Mouse (Mus musculus): Measurements from ENCODE around the gene Macc1. TPM values are rescaled to one million over a fixed set of nuclear protein-coding genes. Genes with fewer than 3 reads are reported as not detected.

Gene Macc1
- polyA plus RNA-seq, 2 experiments: 1.3 to 2.1 TPM

GRCm38 (mm10) chr12:119402796-119403195, 88.7 kb downstream of the Macc1 start:
- Histone ChIP-seq H3K9ac (ENCODE audit: low read depth, low read length, severe bottlenecking) (no peak overlapping the region), H3K4me1 (ENCODE audit: control insufficient read depth, insufficient read depth, low read length) (no peaks in the 10 kb centered on the region), H3K9me3 (ENCODE audit: control insufficient read depth, low read length) (no peaks in the 10 kb centered on the region), H3K4me3 (replicated peaks; ENCODE audit: low read length) (no peak overlapping the region), H3K4me2 (replicated peaks; ENCODE audit: low read depth, low read length, severe bottlenecking) (no peak overlapping the region), H3K36me3 (ENCODE audit: control insufficient read depth, insufficient read depth, low read length) (no peaks in the 10 kb centered on the region), H3K27me3 (ENCODE audit: control insufficient read depth, insufficient read depth, low read length) (no peaks in the 10 kb centered on the region), H3K27ac (replicated peaks; ENCODE audit: low read depth, low read length) (no peak overlapping the region)
- no peak for TF ChIP-seq POLR2A (IDR thresholded peaks at IDR 0.05; ENCODE audit: borderline replicate concordance, extremely low read depth, insufficient read depth, insufficient read length)
- ATAC-seq (ENCODE audit: low FRiP score, low read depth): no peak
- 60% methylated on average over 3 of the region's 3 CpGs for WGBS
- no peak for DNase-seq (ENCODE audit: low spot score)

GRCm38 (mm10) chr12:119404810-119405209, 90.7 kb downstream of the Macc1 start:
- H3K9me3 ChIP-seq (ENCODE audit: control insufficient read depth, low read length): no peaks in the 10 kb centered on the region
- DNase-seq (ENCODE audit: low spot score): no peak
- no peak for ATAC-seq (ENCODE audit: low FRiP score, low read depth)
- H3K9ac ChIP-seq (ENCODE audit: low read depth, low read length, severe bottlenecking): no peak overlapping the region
- no peak overlapping the region for H3K4me2 ChIP-seq (replicated peaks; ENCODE audit: low read depth, low read length, severe bottlenecking)
- WGBS: 92% methylated on average over 1 of the region's 1 CpGs
- H3K27ac ChIP-seq (replicated peaks; ENCODE audit: low read depth, low read length): no peak overlapping the region
- TF ChIP-seq POLR2A (IDR thresholded peaks at IDR 0.05; ENCODE audit: borderline replicate concordance, extremely low read depth, insufficient read depth, insufficient read length): no peak
- no peaks in the 10 kb centered on the region for H3K27me3 ChIP-seq (ENCODE audit: control insufficient read depth, insufficient read depth, low read length)
- H3K4me3 ChIP-seq (replicated peaks; ENCODE audit: low read length): no peak overlapping the region
- H3K4me1 ChIP-seq (ENCODE audit: control insufficient read depth, insufficient read depth, low read length): no peaks in the 10 kb centered on the region
- no peaks in the 10 kb centered on the region for H3K36me3 ChIP-seq (ENCODE audit: control insufficient read depth, insufficient read depth, low read length)

- H3K27ac ChIP-seq (replicated peaks; ENCODE audit: low read depth, low read length): no peak overlapping the region
- no peaks in the 10 kb centered on the region for H3K36me3 ChIP-seq (ENCODE audit: control insufficient read depth, insufficient read depth, low read length)
- H3K4me2 ChIP-seq (replicated peaks; ENCODE audit: low read depth, low read length, severe bottlenecking): no peak overlapping the region
- H3K4me3 ChIP-seq (replicated peaks; ENCODE audit: low read length): no peak overlapping the region
- TF ChIP-seq POLR2A (IDR thresholded peaks at IDR 0.05; ENCODE audit: borderline replicate concordance, extremely low read depth, insufficient read depth, insufficient read length): no peak
- no peaks in the 10 kb centered on the region for H3K27me3 ChIP-seq (ENCODE audit: control insufficient read depth, insufficient read depth, low read length)
- no peaks in the 10 kb centered on the region for H3K9me3 ChIP-seq (ENCODE audit: control insufficient read depth, low read length)
- DNase-seq (ENCODE audit: low spot score): no peak
- H3K4me1 ChIP-seq (ENCODE audit: control insufficient read depth, insufficient read depth, low read length): peaks cover 2% of the 10 kb centered on the region; the same call in 1 of the 2 replicates
- H3K9ac ChIP-seq (ENCODE audit: low read depth, low read length, severe bottlenecking): no peak overlapping the region
- no peak for ATAC-seq (ENCODE audit: low FRiP score, low read depth)
Measured at GRCm38 (mm10) chr12:119410522-119410921, 96.5 kb downstream of the Macc1 start.

- no peak overlapping the region for H3K27ac ChIP-seq (replicated peaks; ENCODE audit: low read depth, low read length)
- H3K9me3 ChIP-seq (ENCODE audit: control insufficient read depth, low read length): no peaks in the 10 kb centered on the region
- peaks cover 2% of the 10 kb centered on the region; the same call in 1 of the 2 replicates for H3K4me1 ChIP-seq (ENCODE audit: control insufficient read depth, insufficient read depth, low read length)
- H3K9ac ChIP-seq (ENCODE audit: low read depth, low read length, severe bottlenecking): no peak overlapping the region
- no peak for ATAC-seq (ENCODE audit: low FRiP score, low read depth)
- no peaks in the 10 kb centered on the region for H3K27me3 ChIP-seq (ENCODE audit: control insufficient read depth, insufficient read depth, low read length)
- no peak for TF ChIP-seq POLR2A (IDR thresholded peaks at IDR 0.05; ENCODE audit: borderline replicate concordance, extremely low read depth, insufficient read depth, insufficient read length)
- WGBS: 47% methylated on average over 2 of the region's 2 CpGs
- no peak for DNase-seq (ENCODE audit: low spot score)
- H3K4me3 ChIP-seq (replicated peaks; ENCODE audit: low read length): no peak overlapping the region
- no peak overlapping the region for H3K4me2 ChIP-seq (replicated peaks; ENCODE audit: low read depth, low read length, severe bottlenecking)
- no peaks in the 10 kb centered on the region for H3K36me3 ChIP-seq (ENCODE audit: control insufficient read depth, insufficient read depth, low read length)
Measured at GRCm38 (mm10) chr12:119410956-119411355, 96.9 kb downstream of the Macc1 start.

- DNase-seq (ENCODE audit: low spot score): no peak
- no peaks in the 10 kb centered on the region for H3K9me3 ChIP-seq (ENCODE audit: control insufficient read depth, low read length)
- no peaks in the 10 kb centered on the region for H3K36me3 ChIP-seq (ENCODE audit: control insufficient read depth, insufficient read depth, low read length)
- TF ChIP-seq POLR2A (IDR thresholded peaks at IDR 0.05; ENCODE audit: borderline replicate concordance, extremely low read depth, insufficient read depth, insufficient read length): no peak
- H3K27ac ChIP-seq (replicated peaks; ENCODE audit: low read depth, low read length): no peak overlapping the region
- H3K27me3 ChIP-seq (ENCODE audit: control insufficient read depth, insufficient read depth, low read length): no peaks in the 10 kb centered on the region
- peaks cover 2% of the 10 kb centered on the region; the same call in 1 of the 2 replicates for H3K4me1 ChIP-seq (ENCODE audit: control insufficient read depth, insufficient read depth, low read length)
- H3K9ac ChIP-seq (ENCODE audit: low read depth, low read length, severe bottlenecking): no peak overlapping the region
- 91% methylated on average over 2 of the region's 2 CpGs for WGBS
- H3K4me2 ChIP-seq (replicated peaks; ENCODE audit: low read depth, low read length, severe bottlenecking): no peak overlapping the region
- no peak overlapping the region for H3K4me3 ChIP-seq (replicated peaks; ENCODE audit: low read length)
- ATAC-seq (ENCODE audit: low FRiP score, low read depth): 0 out of 2 replicates have a peak, but pooled peaks have one; percentile 9
Measured at GRCm38 (mm10) chr12:119411982-119412381, 97.9 kb downstream of the Macc1 start.

- no peak for TF ChIP-seq POLR2A (IDR thresholded peaks at IDR 0.05; ENCODE audit: borderline replicate concordance, extremely low read depth, insufficient read depth, insufficient read length)
- 39% methylated on average over 2 of the region's 2 CpGs for WGBS
- no peak for DNase-seq (ENCODE audit: low spot score)
Measured at GRCm38 (mm10) chr12:119415900-119416299, 101.8 kb downstream of the Macc1 start.

More at GRCm38 (mm10) chr12:119415900-119416299, 101.8 kb downstream of the Macc1 start:
- H3K4me2 ChIP-seq (replicated peaks; ENCODE audit: low read depth, low read length, severe bottlenecking): no peak overlapping the region
- peaks cover under 1% of the 10 kb centered on the region; the same call in 1 of the 2 replicates for H3K4me1 ChIP-seq (ENCODE audit: control insufficient read depth, insufficient read depth, low read length)
- no peak for ATAC-seq (ENCODE audit: low FRiP score, low read depth)
- H3K4me3 ChIP-seq (replicated peaks; ENCODE audit: low read length): no peak overlapping the region
- H3K36me3 ChIP-seq (ENCODE audit: control insufficient read depth, insufficient read depth, low read length): no peaks in the 10 kb centered on the region
- no peaks in the 10 kb centered on the region for H3K9me3 ChIP-seq (ENCODE audit: control insufficient read depth, low read length)
- no peaks in the 10 kb centered on the region for H3K27me3 ChIP-seq (ENCODE audit: control insufficient read depth, insufficient read depth, low read length)
- H3K9ac ChIP-seq (ENCODE audit: low read depth, low read length, severe bottlenecking): no peak overlapping the region
- H3K27ac ChIP-seq (replicated peaks; ENCODE audit: low read depth, low read length): no peak overlapping the region
